Mouse (Mus musculus): ENCODE data around the gene Pbx2. TPM values are rescaled to one million over a fixed set of nuclear protein-coding genes. Genes with fewer than 3 reads are reported as not detected.
A peak's percentile ranks its signal among the peaks of the same experiment; 100 is the strongest.

Pbx2 gene
- total RNA-seq, 2 experiments from 2014 or later: 63.0 to 63.9 TPM

DNA sequence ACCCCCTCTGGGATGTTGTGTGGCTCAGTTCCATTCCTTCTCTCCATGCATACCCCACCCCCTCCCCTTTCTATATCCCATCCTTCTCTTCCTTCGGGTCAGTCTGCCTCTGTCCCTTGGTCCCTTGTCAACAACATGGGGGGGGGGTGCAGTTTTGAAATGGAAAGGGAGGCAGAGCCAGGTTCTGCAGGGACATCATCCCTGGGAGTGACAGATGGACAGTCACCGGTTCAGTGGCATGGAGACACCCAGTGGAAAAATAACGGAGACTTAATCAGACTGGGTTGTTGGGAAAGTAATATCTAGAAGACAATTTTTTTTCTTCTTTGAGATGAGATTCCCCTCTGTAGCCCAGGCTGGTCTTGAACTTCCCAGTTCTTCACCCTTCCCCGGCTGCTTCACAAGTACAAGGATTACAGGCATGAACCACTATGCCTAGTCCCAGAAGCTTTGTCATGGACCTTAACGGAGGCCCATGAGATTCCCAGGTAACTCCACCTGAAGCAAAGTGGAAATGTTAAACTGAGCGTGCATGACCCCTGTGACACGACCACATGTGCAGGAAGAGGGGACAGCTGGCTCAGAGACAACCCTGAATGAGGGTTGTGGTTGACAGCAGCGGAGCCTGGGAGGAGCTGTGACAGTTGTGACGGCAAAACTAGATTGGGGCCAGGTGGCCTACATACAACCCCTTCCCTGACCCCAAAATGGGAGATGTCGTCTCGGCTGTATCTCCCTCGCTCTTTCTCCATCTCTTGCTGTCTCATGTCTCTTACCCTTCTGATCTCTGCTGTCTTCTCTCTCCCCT, 38.9 kb downstream of the Pbx2 start:
- no peak for DNase-seq

DNA sequence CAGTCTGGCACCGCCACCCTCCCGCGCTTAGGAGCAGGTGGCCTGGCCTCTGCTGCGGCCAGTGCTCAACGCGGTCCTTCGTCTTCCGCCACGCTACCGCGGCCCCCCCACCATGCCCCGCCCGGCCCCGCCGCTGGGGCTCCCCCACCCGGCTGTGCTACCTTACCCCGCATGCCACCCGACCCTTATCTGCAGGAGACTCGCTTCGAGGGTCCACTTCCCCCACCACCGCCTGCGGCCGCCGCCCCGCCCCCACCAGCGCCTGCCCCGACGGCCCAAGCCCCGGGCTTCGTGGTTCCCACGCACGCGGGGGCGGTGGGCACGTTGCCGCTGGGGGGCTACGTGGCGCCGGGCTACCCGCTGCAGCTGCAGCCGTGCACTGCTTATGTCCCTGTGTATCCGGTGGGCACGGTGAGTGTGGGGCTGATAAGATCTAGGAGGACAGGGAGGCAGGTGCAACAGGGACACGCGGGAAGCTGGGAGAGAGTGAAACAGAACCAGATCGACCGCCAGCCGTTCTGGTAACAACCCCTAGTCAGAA, 39.8 kb downstream of the Pbx2 start:
- no peak for DNase-seq

DNA sequence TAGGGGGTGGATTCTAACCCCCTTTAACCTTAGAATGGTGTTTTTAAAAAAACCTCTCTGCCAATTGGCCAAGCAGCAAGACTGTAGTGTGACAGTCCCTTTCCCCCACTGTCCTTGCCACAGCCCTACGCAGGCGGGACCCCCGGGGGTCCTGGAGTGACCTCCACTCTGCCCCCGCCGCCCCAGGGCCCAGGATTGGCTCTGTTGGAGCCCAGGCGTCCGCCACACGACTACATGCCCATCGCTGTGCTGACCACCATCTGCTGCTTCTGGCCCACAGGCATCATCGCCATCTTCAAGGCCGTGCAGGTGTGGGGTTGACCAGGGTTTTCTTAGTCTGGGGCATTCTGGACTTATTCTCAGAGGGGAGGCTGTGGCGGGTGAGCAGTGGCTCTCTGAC, 40.6 kb downstream of the Pbx2 start:
- no peak for DNase-seq

DNA sequence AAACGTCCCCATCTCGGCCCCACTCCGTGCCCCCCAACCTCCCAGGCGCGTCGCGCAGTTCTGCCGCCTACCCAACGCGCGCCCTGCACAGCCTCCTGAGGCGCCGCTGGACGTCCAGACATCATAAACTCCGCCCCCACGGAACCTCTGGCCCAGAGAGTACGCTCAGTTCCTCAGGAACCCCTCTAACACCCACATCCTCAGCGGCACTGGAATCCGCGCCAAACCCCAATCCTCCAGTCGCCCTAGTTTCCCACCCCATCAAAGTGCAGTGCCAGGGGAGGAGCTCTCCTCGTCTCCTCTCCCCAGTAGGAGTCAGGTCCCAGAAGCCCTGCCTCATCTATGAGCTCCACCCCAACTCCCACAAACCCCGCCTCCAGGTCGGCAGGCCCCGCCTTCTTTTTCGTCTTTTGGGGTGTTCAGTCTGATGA, 41.2 kb downstream of the Pbx2 start:
- DNase-seq: peak; percentile 89 to 92

DNA sequence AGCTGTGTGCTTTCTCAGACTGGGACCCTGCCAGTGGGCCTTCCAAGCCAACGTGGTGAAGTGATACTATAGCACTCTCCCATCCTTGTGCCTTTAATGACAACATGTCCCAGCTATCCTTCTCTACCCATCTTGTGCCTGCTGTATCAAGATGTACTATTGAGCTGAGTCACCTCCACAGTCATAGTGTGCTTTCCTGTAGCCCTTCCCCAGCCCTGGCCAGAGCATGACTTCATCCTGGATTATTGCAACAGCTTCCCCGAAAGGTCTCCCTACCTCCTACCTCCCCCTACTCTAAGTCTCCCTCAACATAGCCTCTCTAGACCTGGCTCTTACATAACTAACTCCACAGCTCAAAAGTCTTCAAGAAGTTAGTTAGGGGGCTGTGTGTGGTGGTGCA, 44.6 kb downstream of the Pbx2 start:
- DNase-seq: no peak

DNA sequence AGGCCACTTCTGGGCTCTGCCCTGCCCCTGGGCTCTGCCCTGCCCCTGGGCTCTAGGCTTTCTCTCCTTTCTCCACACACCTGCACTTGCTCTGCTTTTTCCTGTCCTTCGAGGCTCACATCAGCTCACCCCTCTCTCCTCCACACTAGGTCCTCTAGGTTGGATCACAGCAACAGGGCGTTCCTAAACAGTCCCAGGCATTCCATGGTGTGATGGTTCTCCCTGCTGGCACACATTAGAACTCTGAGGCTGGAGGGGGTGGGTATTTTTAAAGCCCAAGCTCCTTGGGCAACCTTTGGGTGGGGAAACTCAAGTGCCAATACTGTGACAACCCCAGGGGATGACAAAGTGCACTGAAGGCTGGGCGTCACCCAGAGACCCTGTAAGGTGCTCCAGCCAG, 46.4 kb downstream of the Pbx2 start:
- no peak for DNase-seq

DNA sequence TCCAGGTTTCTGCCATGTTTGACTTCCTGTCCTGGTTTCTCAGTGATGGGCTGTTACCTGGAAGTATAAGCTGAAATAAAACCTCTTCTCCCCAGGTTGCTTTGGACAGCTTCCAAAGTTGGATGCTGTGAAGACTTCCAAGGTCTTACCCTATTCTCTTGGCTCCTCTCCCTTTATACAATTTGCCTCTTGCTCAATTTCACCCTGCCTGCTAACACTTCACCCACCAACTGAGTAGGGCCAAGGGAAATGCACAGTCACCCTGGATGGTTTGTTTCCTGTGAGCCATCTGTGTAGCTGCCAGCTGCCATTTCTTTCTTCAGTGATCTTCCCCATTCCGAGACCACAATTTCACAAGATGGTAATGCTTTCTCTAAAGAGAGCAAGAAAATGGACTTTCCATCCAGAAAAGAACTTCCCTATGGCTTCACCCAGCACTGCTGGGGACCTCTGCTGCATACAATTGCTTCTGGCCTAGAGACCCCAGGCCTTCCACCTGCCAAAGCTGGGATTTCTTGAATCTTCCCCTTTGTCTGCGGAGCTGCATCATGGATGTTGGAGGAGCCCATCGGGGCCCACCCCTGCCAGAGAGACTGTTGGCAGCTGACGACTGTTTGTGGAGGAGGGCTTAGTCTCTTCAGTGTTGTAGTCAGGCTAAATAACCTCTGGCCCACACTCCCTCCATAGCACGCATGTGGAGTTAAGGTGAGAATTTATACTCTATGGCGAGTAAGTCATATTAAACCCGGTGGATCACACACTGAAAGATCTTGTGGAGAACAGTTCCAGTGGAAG, 48.6 kb downstream of the Pbx2 start:
- no peak for DNase-seq

DNA sequence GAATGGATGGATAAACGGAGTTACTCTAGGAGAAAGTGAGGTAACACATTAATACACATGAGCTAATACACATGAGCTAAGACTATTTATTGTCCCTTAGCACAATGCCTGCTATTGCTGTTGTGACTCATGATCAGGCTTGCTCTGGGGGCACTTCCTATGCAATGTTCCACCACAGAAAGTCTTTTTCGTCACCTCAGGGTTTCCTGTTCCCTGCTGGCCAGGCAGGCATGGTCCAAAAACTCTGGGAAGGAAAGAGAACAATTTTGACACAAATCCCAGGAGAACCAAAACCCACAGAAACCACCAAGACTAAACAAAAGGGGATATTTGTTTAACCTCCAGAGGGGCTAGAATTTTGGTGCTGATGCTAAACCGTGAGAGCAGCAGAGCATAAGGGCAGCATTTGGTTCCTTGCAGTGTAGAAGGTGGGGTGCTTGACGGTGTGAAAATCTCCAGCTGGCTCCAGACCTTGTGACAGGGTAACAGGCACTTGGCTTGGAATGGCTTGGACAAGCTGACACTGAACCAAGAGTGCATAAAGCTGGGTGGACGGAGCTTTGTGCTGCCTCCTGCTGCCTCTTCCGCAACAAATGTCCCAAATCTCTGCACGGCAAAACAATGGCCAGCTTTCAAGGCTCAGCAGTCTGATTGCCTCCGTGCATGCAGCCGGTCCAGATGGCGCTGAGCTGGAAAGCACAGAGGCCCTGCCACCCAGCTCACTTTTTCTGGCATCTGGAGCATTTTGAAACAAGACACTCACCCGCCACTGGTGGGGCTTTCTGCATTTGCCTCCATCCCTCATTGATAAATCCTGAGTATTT, 49.9 kb downstream of the Pbx2 start:
- peak; percentile 55 to 74 for DNase-seq

DNA sequence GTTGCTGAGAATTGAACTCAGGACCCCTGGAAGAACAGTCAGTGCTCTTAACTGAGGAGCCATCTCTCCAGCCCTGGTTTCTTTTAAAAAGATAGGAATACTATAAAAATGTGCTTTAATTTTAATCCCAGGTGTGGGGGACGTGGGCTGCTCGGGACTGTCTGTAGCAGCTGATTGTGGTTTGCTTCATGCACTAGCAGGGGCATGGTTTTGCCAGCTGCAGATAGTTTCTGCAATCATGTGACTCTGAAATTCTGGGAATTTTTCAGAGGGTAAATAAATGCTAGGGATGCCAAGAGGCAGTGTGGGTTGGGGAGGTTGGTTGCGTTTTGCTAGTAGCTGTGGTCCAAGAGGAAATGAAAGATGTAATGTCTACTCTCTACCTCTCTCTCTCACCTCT, 50.9 kb downstream of the Pbx2 start:
- DNase-seq: no peak

DNA sequence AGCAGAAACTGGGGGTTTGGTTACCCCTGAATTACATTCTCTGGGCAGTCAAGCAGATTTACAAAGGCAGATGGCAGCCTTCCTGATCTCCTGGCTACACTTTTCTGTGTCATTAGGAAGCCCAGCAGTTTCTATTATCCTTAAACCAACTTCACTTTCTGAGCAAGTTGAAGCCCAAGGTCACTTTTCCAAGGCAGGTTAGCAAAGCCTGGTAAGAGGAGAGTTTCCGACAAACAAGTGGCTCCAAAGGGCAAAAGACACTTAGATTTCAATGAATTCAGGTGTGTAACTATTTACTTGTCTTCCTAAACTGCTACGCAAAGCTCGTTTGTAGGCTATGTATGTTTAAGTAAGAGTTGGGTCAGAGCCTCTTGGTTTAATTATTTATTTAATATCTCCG, 52.3 kb downstream of the Pbx2 start:
- DNase-seq: no peak

DNA sequence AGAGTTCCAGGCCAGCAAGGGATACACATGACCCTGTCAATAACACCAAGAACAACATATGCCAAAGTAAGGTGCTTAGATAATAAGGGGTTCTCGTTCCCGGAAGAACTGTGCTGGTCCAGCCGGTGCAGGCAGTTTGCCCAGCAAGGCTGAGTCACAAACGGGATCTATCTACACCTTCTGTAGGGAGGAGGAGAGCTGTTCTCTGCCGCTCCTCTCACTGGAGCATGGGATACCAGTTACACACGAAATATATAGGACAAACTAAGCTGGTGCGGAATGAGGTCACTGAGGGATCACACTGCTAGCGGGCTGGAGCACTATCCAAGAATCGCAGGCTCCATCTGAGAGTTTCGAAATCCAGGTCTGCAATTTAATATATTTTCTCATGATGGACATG, 52.9 kb downstream of the Pbx2 start:
- no peak for DNase-seq

DNA sequence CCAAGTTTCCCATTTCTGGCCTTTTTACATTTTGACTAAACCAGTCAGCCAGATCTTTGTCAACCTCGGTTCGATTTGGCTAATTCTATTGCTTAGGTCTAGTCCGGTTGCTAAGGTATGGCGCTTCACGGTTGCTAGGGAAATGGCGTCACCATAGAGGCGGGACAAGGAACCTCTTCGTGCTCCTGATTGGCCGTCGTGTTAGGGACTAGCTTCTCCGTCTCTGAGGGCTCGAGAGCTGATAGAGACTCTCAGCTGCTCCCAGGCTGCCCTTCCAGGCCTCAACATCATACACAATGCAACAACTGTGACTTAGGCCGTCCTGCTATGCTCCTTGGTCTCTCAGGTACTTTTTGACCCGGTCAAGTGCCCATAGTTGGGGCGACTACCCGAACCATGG, 53.5 kb downstream of the Pbx2 start, which contains the start of gene Fkbpl:
Gene Fkbpl (plus strand): TSS at position 157 of the 400 bp plus-strand sequence.
- DNase-seq: peak; percentile 96

DNA sequence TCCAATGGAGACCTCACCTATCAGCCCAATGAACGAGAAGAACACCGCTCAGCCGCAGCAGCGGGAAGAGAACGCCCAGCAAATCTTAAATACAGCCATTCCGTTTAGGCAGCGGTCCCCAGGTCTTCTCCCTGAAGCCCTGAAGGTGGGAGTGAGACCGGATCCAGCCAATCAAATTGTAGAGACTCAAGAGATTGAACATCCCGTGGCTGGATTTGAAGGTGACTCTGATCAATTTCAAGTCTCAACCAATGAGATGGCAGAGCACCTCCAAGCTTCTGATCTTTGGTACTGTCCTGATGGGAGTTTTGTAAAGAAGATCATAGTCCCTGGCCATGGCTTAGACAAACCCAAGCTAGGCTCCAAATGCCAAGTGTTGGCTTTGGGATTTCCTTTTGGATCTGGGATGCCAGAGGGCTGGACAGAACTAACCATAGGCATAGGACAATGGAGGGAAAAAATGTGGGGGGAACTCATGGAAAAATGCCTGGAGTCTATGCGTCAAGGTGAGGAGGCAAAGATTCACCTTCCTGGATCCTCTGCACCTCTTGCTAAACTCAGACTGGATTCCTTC, 54.3 kb downstream of the Pbx2 start:
- DNase-seq: no peak

DNA sequence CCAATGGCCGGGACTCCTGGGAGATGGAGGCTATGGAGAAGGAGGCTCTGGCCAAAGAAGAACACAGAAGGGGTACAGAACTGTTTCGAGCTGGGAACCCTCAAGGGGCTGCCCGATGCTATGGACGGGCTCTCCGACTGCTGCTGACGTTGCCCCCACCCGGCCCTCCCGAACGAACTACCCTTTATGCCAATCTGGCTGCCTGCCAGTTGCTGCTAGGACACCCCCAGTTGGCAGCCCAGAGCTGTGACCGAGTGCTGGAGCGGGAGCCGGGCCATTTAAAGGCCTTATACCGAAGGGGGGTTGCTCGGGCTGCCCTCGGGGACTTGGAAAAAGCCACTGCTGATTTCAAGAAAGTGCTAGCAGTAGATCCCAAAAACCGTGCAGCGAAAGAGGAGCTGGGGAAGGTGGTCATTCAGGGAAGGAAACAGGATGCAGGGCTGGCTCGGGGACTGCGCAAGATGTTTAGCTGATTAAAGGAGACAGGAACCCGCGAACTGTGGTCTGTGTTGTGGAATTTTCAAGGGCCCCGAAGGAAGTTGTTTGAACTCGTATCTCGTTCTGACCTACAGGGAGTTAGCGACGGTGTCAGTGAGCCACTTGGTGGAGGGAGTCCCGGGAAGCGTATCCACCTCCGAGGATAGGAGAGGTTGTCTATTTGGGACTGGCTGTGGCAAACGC, 54.9 kb downstream of the Pbx2 start:
- no peak for DNase-seq

Other genes starting within 250 kb of the Pbx2 start
- gene Btnl2, start 236.4 kb upstream of the Pbx2 start, total RNA-seq (2021): under 1 TPM; 0.43 to 0.82 TPM
- not detected for gene Btnl1, start 214.1 kb upstream of the Pbx2 start, total RNA-seq (2021)
- gene BC051142, start 192.4 kb upstream of the Pbx2 start, total RNA-seq (2021): 1 to 10 TPM; 2.3 to 3.6 TPM
- gene Btnl4, start 113.9 kb upstream of the Pbx2 start, total RNA-seq (2021): not detected
- not detected for gene Btnl6, start 73.9 kb upstream of the Pbx2 start, total RNA-seq (2021)
- gene Notch4, start 27.0 kb upstream of the Pbx2 start, total RNA-seq (2021): 10 to 100 TPM in 1 of 2 experiments, 1 to 10 TPM in 1; 7.0 to 11.5 TPM
- gene Gpsm3, start 1.5 kb upstream of the Pbx2 start, total RNA-seq (2021): 1 to 10 TPM; 2.1 to 2.2 TPM
- under 1 TPM; 0.60 to 0.94 TPM for gene Ager, start 6.6 kb downstream of the Pbx2 start, total RNA-seq (2021)
- gene Rnf5, start 12.4 kb downstream of the Pbx2 start, total RNA-seq (2021): 10 to 100 TPM; 79.4 to 87.3 TPM
- gene Agpat1, start 13.0 kb downstream of the Pbx2 start, total RNA-seq (2021): 100 to 1,000 TPM; 159 to 169 TPM
- 1 to 10 TPM; 1.8 to 2.0 TPM for gene Egfl8, start 24.7 kb downstream of the Pbx2 start, total RNA-seq (2021)
- 10 to 100 TPM; 44.4 to 50.8 TPM for gene Ppt2, start 37.2 kb downstream of the Pbx2 start, total RNA-seq (2021)
- 100 to 1,000 TPM; 317 to 352 TPM for gene Prrt1, start 38.3 kb downstream of the Pbx2 start, total RNA-seq (2021)
- 10 to 100 TPM; 17.9 to 18.0 TPM for gene Fkbpl, start 53.5 kb downstream of the Pbx2 start, total RNA-seq (2021)
- 100 to 1,000 TPM in 1 of 2 experiments, 10 to 100 TPM in 1; 89.9 to 101 TPM for gene Atf6b, start 55.9 kb downstream of the Pbx2 start, total RNA-seq (2021)
- 10 to 100 TPM in 1 of 2 experiments, 1 to 10 TPM in 1; 9.9 to 10.7 TPM for gene Tnxb, start 79.3 kb downstream of the Pbx2 start, total RNA-seq (2021)
- gene C4b, start 152.6 kb downstream of the Pbx2 start, total RNA-seq (2021): 10 to 100 TPM; 15.7 to 22.6 TPM
- under 1 TPM in 1 of 2 experiments, not detected in 1; 0.32 TPM for gene Cyp21a1, start 213.3 kb downstream of the Pbx2 start, total RNA-seq (2021)
- 10 to 100 TPM; 54.9 to 61.0 TPM for gene Stk19, start 245.7 kb downstream of the Pbx2 start, total RNA-seq (2021)
- gene Dxo, start 245.8 kb downstream of the Pbx2 start, total RNA-seq (2021): 10 to 100 TPM; 37.1 to 43.9 TPM

All from layer of hippocampus, postnatal 36 days (tissue).